Mouse (Mus musculus): Measurements from ENCODE around the gene Cadps2. TPM values are rescaled to one million over a fixed set of nuclear protein-coding genes. Genes with fewer than 3 reads are reported as not detected.

Gene Cadps2
- total RNA-seq, 4 experiments from 2014 or later = 0.12 to 0.58 (median 0.40) TPM

DNA sequence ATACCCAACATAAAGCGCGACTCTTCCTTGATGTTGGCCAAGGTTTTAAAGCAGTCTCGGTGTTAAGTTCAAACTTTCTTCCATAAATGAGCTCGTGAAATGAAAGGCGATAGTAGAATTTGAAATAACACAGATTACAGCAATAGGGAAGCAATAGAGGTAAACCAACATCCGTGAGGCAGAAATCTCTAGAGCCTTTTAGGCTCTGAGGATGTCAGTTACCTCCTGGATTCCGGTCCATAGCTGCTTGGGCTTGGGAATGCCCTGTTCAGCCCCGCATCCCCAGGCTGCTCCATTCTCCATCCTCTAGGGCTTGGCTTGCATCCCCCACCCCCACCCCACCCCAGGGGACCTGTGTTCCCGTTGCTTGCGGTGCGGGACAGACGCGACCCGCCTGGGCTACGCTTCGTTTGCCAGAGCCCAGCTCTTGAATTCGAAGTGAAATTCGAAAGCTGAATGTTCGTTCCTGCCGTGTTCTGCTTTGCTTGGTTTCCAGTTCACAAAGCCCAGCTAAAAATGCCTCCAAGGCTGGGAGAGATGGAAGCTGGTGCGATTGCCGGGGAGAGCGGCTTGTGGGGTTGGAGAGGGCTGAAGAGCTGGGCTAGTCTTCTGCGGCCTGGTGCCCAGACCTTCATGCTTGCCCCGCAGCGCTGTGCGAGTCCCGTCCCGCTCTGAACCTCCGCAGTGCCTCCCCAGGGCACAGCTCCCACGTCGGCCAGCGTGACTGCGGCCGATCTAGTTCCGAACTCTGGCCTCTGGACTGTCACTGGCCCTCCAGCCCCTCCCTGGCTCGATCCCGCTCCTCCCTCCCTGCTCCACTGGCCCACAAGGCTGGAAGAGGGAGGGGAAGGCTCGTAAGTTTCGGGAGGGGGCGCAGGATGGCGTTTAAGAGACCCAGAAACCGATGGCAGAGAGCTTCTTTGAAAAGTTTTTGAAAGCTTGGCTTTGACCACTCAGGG, 585.6 kb downstream of the Cadps2 start:
- DNase-seq (ENCODE audit: low spot score in 2 of 2) = no peak

DNA sequence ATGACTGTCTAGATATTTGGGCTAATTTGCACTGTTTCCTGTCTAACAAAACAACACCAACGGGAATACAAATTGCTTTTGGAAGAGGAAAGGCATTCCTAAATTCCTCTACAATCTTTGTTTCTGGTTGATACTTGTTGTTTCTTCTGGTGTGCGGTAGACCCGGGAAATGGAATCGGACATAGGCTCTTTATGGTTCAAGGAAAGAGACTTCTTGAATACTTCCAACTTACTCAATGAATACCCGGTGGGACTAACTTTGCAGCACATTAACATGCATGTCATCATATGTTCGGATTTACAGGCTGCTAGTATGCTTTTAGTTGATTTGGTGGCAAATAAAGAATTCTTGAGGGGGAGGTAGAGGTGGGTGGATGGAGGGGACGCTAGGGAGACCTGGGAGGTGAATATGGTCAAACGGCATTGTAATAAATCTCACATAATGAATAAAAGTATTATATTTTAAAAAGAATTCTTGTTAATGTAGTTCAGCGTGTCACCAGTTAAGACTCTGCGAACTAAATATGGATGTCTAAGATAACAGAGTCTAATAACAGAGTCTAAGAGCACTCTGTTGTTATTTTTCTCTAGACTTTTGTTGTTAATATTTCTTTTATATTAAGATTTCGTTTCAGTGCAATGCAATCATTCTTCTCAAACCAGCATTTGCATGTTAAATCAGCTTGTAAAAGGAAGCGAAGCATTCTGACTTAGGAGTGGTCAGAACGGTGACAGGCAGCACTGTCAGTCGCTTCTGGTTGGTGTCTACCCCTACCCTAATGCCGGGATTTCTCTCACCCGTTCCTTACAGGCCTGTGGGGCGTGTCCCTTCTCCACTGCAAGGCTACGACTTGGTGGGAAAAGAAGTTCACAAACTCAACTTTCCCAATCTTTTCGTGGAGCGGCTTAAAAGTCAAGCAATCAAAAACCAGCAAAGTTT, 586.8 kb downstream of the Cadps2 start:
- no peak for DNase-seq (ENCODE audit: low spot score in 2 of 2)

DNA sequence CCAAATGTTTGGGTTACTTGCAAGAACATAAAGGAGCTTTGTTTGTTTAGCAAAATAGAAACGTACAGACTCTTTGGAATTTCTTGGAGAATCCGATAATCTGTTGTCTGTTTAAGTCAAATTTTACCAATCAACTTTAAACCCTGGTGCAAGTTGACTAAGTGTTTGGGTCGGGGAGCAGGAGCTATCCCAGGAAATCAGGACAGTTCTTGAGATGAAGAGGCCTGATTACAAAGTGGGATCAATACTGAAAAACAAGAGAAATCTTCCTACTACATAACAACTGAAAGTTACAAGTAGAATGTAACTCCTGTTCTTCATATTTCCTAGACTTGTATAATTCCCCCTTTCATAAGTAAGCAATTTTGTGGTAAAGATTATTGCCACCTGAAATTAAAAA, 587.8 kb downstream of the Cadps2 start:
- DNase-seq (ENCODE audit: low spot score in 2 of 2) = no peak

DNA sequence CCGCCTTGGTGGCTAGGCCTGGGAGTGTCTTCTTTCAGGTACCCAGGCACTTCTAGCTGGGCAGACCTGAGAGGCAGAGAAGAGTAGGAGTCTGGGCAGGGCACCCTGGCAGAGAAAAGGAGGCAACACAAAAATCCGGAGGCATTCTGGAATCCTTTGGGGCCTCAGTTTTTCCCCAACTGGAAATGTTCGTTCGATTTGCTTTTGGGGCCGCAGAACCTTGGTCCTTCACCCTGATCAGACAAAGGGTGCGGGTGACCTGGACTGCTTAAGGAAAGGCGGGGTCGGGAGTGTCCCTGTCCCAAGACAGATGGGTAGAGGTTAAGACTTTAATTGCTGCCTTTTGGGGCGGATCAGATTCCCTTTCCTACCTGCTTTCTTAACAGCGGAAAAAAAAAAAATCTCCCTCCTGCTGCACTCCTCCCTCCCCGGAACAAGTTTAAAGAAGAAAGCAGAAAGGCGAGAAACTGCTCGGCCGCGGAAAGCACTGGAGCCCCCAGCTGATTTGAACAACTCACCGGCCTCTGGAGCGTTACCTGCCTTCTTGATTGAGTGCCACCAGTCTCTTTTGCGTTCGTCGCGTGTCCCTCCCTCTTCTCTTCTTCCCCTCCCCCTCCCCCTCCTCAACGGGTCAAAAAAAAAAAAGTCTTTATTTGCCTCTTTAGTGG, 588.8 kb downstream of the Cadps2 start:
- no peak for DNase-seq (ENCODE audit: low spot score in 2 of 2)

DNA sequence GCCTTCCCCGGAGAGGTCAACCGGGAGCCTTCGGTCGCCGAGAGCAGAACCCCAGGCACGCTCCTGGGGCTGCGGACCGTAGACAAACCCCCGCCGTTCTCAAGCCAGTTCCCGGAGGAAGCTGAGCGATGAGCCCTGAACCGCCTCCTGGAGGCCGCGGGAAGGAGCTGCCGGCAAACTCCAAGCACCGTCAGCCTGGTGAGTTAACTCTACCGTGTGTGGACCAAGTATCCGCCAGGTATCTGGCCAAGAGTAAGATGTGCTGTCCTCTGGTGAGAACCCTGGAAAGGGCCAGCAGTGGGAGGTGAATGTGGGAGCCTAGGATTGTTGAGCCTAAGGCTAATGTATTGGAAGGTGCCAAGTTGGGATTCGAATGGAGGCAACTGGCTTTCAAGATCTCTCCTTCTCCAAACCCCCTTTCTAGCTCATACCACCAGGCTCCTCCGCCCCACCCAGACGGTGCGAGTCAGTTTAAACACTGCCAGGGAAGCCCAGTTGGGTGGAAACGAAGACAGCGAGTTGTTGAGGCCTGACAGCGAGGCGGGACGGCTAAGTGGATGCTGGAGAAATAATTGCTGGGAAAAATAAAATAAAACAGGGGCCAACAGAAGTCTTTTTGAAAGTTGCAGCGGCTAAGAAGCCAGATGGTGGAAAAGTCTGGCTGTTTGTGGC, 589.5 kb downstream of the Cadps2 start:
- DNase-seq (ENCODE audit: low spot score in 2 of 2) = no peak

DNA sequence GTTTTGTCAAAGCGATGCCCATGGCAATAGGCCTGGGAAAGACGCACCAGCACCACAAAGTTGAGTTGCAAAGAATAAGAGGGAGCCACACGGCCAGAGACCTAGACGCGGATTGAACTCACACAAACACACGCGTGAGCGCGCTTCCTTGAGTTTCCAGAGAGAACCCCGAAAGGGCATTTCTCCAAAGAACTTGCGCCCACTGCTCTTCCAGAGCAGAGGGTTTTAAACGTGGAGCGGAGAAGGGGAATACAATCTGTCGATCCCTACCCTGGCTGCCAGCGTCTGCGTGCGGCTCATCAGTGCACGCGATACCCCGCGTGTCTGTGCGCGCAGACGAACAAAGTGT, 590.2 kb downstream of the Cadps2 start:
- DNase-seq (ENCODE audit: low spot score in 2 of 2) = no peak

DNA sequence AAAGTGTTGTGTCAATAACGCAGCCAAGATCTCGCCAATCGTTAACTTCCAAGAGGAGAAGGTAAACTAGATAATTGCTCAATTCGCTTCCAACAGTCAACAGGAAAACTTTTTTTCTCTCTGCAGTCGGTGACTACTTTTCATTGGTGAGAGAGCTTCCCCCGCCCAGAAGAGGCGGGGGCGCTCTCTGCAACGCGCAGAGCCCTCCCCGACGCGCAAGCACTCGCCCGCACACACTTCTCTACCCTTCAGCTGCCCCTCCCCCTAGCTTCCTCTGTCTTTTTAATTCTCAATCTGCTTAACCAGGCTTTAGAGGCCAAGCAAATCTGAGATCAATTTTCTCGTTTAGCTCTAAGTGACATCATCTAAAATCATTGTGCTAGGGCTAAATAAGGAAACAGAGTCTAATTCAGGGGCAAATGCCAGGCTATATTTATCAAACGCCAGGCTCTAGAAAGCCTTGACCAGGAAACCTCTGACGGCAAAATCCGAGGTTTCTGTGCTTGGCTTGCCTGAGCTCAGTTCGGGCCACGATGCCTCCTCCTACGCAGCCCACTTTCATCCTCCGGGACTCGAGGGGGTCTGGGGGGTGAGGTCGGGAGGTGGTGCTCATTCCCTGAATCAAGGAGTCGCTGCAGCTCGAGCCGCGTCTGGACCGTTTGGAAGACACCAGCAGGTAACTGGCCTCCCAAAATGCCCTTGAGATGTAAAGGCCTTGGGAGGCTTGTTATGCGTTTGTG, 590.7 kb downstream of the Cadps2 start, which contains the start of gene Fezf1:
Gene Fezf1, minus strand, starts transcription at position 50 of the 740 bp plus-strand sequence.
- DNase-seq (ENCODE audit: low spot score in 2 of 2) = no peak

DNA sequence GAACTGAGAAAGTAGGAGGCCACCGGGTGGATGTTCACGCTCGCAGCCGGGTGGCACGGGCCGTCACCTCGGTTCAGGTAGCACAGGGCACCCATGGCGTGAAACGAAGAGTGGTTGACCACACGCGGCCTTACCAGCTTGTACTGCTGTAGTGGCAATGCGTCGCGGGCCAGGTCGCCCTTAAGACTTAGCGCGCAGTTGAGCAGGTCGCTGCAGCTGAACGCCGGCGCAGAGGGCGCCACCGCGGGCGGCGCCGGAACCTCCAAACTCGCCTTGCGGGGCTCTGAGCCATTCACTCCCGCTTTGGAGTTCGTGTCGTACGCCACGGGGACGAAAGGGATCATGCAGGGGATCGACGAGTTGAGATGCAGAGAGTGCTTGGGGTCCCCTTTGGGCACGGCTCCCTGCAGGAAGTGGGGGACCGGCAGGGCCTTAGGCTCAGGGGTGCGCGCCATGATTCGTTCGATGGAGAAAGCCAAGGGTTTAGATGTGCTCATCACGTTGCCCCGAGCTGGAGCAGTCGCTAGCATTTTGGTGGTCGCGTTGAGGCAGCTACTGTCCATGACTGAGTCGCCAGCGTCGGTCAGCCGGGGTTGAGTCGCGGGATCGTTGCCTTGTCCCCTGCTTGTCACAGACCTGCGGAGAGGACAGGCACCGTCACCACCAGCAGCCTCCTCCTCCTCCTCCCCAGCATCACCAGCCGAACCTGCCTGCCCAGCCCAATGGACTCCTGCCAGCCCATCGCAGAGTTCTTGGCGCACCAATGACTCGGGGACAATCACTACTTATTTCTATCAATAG, 591.5 kb downstream of the Cadps2 start:
- no peak for DNase-seq (ENCODE audit: low spot score in 2 of 2)

DNA sequence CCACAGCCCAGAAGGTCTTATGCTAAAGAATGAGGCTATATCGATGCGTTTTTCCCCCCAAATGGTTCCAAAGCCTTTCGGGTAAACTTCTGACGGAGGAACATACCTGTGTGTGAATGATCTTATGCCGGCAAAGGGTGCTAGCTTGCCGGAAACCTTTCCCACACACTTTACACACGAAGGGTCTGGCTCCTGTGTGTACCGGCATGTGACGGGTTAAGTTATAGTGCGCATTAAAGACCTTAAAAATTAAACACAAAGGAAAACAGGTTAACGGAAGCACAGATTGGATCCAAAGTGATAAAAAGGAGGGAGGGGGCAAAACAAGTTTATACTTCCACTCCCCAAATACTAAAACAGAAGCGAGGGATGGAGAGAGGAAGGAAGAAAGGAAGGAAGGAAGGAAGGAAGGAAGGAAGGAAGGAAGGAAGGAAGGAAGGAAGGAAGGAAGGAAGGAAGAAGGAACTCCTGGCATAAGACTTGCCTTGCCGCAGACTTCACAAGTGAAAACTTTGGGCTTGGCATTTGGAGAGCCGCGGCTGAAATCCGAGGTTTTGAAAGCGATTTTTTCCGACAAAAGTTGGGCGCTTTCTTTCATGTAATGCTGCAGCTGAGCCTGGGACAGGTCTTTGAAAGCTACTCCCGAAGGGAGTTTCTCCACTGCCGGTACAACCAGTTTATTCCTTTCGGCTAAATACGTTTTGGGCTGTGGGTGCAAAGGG, 592.3 kb downstream of the Cadps2 start:
- DNase-seq (ENCODE audit: low spot score in 2 of 2) = no peak

DNA sequence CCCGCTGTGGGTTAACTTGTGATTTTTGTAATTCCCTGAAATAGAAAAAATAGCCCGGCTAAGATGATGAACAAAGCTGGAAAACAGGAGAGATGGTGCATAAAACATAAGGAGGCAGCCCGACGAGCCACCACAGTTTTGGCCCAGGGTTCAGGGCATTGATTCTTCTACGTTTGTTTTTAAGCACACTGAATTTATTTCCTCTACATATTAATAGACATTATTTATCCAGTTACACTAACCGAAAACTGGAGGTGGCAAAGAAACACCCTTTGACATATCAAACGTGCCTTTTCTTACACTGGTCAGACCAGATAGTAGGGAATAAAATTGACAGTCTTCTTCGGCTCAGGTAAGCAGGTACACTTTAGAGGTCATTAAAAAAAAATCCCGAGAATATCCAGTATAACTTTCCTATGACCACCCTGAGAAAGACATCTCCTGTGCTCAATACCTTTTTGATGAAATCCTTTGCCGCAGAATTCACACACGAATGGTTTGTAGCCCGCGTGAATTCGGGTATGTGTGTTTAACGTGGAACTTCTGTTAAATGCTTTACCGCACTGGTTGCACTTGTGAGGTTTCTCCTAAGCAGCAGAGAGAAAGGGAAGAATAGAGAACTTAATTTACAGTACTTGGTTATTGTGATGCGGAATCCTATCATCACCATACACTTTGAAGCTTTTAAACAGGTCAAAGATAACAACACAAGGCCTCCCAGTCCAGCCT, 593.0 kb downstream of the Cadps2 start:
- DNase-seq (ENCODE audit: low spot score in 2 of 2) = no peak

DNA sequence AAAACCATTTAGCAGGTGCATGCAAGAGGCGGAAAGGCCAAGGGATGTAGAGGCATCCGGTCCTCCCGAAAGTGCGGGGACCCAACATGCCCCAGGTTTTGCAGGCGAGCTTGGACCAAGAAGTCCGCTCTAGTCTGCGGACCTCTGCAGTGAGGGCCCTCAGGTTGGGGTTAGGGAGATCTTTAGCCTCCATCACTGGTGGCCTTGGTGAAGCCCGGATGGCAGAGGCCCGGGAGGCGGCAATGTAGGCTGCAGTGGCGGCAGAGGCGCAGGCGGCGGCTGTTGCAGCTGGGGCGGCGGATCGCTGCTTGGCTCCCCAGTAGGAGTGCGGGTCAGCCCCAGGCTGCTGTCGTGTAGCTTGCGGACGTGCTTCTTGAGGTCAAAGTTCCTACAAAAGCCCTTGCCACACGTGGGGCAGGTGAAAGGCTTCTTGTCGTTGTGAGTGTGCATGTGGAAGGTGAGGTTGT, 593.6 kb downstream of the Cadps2 start:
- no peak for DNase-seq (ENCODE audit: low spot score in 2 of 2)

DNA sequence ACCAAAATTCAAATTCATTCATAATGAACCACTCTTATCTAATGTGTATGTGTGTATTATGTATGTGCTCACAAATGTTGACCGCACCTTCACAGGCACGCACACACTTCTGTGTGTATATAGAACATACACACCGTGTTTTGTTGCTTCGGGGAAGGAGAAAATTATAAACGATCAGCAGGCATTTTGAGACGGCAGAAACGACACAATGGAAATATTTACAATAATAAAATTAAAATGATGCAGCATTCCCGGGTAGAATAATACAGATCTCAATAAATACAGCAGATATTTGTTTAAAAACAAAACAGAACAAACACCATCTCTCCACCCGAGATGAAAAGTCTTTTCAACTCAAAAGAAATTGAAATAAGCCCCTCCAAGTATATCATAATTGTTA, 594.1 kb downstream of the Cadps2 start:
- no peak for DNase-seq (ENCODE audit: low spot score in 2 of 2)

DNA sequence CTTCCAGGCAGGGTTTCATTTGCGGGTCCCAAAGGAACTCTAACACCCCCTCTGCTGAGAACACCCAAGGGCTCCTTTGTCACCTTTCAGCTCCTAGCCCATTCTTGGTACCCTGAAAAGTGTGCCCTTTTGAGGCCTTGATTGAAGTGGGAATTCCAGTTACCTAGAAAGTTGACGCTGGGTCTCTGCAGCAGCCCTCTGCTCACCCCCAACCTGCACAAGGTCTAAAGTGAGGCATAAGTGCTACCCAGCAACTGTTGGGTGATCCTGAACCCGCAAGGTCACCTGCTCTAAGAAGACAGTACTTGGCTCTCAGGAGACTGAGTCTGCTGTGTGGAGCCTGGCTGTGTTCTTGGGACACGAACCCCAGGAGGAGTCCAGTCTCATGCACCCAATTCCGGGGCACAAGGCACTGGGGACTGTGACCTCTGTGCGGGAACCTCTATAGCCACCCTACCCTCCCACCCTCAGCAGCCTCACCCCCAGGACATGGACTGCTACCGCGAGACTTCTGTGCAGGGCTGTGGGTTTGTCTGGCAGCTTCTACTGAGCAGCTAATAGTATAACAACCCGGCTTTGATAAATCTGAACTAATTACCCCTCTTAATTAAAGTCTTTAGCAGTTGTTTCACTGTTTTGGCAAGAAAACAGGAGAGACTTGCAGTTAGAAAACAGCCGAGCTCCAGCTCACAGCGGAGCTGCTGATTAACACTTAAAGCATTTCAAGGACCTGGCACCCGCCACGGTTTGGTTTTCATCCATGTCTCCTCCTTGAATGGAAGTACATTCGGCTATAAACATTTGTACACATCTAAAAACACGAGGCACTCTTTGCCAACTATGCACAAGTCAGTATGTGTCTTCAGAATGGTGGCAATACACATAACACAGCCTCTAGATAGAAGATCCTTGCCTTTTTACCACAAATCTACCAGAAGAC, 595.1 kb downstream of the Cadps2 start:
- DNase-seq (ENCODE audit: low spot score in 2 of 2) = no peak

Measured in gastrocnemius, adult 8-10 months (tissue).